Mouse (Mus musculus) limb, embryonic 11.5 days (tissue): ENCODE measurements around the gene Nsdhl. TPM values are rescaled to one million over a fixed set of nuclear protein-coding genes. Genes with fewer than 3 reads are reported as not detected.

ENCODE experiments used
- microRNA counts: library from miRNA; unstranded; fragments of <30 nt; microRNA quantifications from one replicate; lab custom pipeline; 2016
- microRNA-seq: library from miRNA; unstranded; fragments of <30 nt; microRNA quantifications from one replicate; pipeline ENCODE4, GENCODE M21; 2016
- polyA plus RNA-seq: library from polyadenylated mRNA; unstranded; fragments of >200 nt; fragmentation: Nextera tagmentation; extraction: Ambion mirVana; gene quantifications from 2 replicates; pipeline ENCODE4 v1.2.1, GENCODE M21; 2014

The Nsdhl gene
- polyA plus RNA-seq, 1 experiment from 2014 or later: 32.9 TPM

MicroRNAs encoded within 50 kb of the gene (microRNA counts, 519-probe panel; counts per million panel counts)
- microRNA mmu-miR-2137 (lab: Ali Mortazavi, UCI): not detected

Small RNAs within 50 kb of the gene (microRNA-seq; reads per million reads assigned to microRNA genes)
- gene Mir2137: 14.6 reads per million, percentile 25 among the genes with 10 or more reads in this experiment

Other genes with a start within 250 kb of the Nsdhl start
- gene Gabrq, start 93.4 kb upstream of the Nsdhl start, polyA plus RNA-seq: 0.11 and 0.12 TPM in 2 replicates
- 106 and 107 TPM in 2 replicates for gene Cetn2, start 146 bp upstream of the Nsdhl start, polyA plus RNA-seq
- 4.7 and 4.8 TPM in 2 replicates for gene Zfp185, start 68.8 kb downstream of the Nsdhl start, polyA plus RNA-seq
- not detected in 2 replicates for gene Pnma5, start 118.5 kb downstream of the Nsdhl start, polyA plus RNA-seq
- gene Pnma3, start 146.2 kb downstream of the Nsdhl start, polyA plus RNA-seq: 0.07 and 0.15 TPM in 2 replicates
- 0.43 and 1.5 TPM in 2 replicates for gene Xlr4a, start 163.9 kb downstream of the Nsdhl start, polyA plus RNA-seq
- gene Xlr3a, start 178.5 kb downstream of the Nsdhl start, polyA plus RNA-seq: 3.5 and 3.7 TPM in 2 replicates
- not detected in 2 replicates for gene Gm14685, start 198.5 kb downstream of the Nsdhl start, polyA plus RNA-seq
- gene Xlr5b, start 230.2 kb downstream of the Nsdhl start, polyA plus RNA-seq: not detected in 2 replicates
- not detected in 2 replicates for gene DXBay18, start 230.9 kb downstream of the Nsdhl start, polyA plus RNA-seq